Mouse (Mus musculus) stomach, postnatal 0 days (tissue): Measurements from ENCODE around the gene Kcnmb1. TPM values are rescaled to one million over a fixed set of nuclear protein-coding genes. Genes with fewer than 3 reads are reported as not detected.
A peak's percentile ranks its signal among the peaks of the same experiment; 100 is the strongest.

ENCODE experiments used
- ATAC-seq: fragments of 200-750 bp; cut with Nextera tagmentation; 2 replicates; pipeline ENCODE4 v1.8.0; 2017; ENCODE audit not compliant: low FRiP score, low TSS enrichment
- DNase-seq: peaks from one replicate; pipeline ENCODE4 v3.0.0-alpha.2; 2016; ENCODE audit warnings: low spot score
- H3K27ac ChIP-seq: fragments of 300-500 bp; sonication (generic); replicated peaks from 2 replicates; pipeline ENCODE4 v1.5.1; 2014; ENCODE audit warnings: mild to moderate bottlenecking, control low read depth
- H3K27me3 ChIP-seq: fragments of 300-500 bp; sonication (generic); 2 replicates; pipeline ENCODE4 v1.6.1; 2014; ENCODE audit warnings: low read length; ENCODE audit not compliant: control insufficient read depth, insufficient read depth
- H3K36me3 ChIP-seq: fragments of 300-500 bp; sonication (generic); 2 replicates; pipeline ENCODE4 v1.6.1; 2014; ENCODE audit warnings: low read length, mixed read lengths; ENCODE audit not compliant: control insufficient read depth, insufficient read depth
- H3K4me1 ChIP-seq: fragments of 300-500 bp; sonication (generic); replicated peaks from 2 replicates; pipeline ENCODE4 v1.6.1; 2014; ENCODE audit warnings: antibody characterized with exemption; ENCODE audit not compliant: control insufficient read depth, insufficient read depth
- H3K4me2 ChIP-seq: fragments of 300-500 bp; sonication (generic); replicated peaks from 2 replicates; pipeline ENCODE4 v1.6.1; 2014; ENCODE audit warnings: low read depth, mild to moderate bottlenecking, control low read depth, moderate library complexity
- H3K4me3 ChIP-seq: fragments of 300-500 bp; sonication (generic); 2 replicates; pipeline ENCODE4 v1.5.1; 2014; ENCODE audit warnings: low read depth, low read length, control low read depth
- H3K9ac ChIP-seq: fragments of 300-500 bp; sonication (generic); 2 replicates; pipeline ENCODE4 v1.6.1; 2014; ENCODE audit warnings: mild to moderate bottlenecking, low read length, control low read depth, mixed read lengths
- H3K9me3 ChIP-seq: fragments of 300-500 bp; sonication (generic); 2 replicates; pipeline ENCODE4 v1.6.1; 2016; ENCODE audit warnings: low read length; ENCODE audit not compliant: control insufficient read depth
- CTCF ChIP-seq: IDR thresholded peaks from 2 replicates; pipeline ENCODE4 v1.5.1; 2016; ENCODE audit warnings: antibody characterized with exemption, low read depth, mild to moderate bottlenecking, moderate library complexity
- EP300 ChIP-seq: optimal IDR thresholded peaks from 2 replicates; pipeline ENCODE3; 2016; ENCODE audit warnings: antibody characterized with exemption
- WGBS: fragments of 180-500 bp; shearing (Covaris S2); extraction: QIAGEN DNeasy Blood & Tissue Kit; methylation state at CpG from one replicate; pipeline ENCODE4 v1.1.7; 2014; 5-methylcytosine and 5-hydroxymethylcytosine counted together
- polyA plus RNA-seq: library from polyadenylated mRNA; unstranded; fragments of >200 nt; fragmentation: Nextera tagmentation; extraction: Ambion mirVana; gene quantifications from 2 replicates; pipeline ENCODE4 v1.2.1, GENCODE M21; 2015

The Kcnmb1 gene
- polyA plus RNA-seq, 1 experiment from 2014 or later: 3.3 TPM

DNA sequence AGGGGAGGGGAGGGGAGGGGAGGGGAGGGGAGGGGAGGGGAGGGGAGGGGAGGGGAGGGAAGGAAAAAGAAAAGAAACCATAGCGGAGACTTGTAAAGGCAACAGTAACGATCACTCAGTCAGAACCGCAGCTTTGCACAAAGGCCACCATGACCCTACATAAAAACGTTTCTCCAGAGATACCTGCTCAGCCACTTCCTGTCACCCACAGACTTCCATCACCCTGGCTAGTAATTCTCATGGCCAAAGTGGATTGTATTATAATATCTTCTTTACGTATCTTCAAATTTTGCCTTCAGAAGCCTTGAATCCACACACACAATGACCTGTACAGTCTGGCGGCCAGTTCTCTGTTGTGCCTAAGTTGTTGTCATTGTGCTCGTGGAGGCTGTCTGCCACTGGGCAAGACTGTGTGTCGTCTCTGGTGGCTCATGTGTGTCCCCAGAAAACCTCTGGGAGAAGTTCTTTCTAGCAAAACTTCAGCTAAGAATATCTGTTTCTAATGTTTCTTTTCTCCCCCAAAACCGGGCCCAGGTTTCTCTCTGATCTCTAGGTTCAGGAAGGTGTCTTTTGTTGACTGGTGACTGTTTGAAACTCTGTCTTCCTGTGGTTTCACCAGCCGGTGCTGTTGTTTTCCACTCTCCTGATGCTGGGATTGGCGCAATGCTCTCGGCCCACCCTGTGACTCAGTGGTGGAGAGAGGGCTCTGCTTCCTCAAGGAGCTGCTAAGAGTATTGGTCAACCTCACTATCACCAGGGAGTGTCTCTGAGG is 46.7 kb downstream of the Kcnmb1 start:
- Histone ChIP-seq H3K4me1 (no peaks in the 10 kb centered on the region), H3K36me3 (no peaks in the 10 kb centered on the region), H3K9ac (no peak overlapping the region), H3K27ac (peak overlapping the region; percentile 31; the same call in 1 of the 2 replicates), H3K9me3 (no peaks in the 10 kb centered on the region), H3K27me3 (no peaks in the 10 kb centered on the region), H3K4me3 (no peak overlapping the region), H3K4me2 (no peak overlapping the region)
- ATAC-seq (no peak), DNase-seq (no peak)
- TF ChIP-seq CTCF: no peak
- no peak for TF ChIP-seq EP300
- 77% methylated on average over 12 of the region's 12 CpGs for WGBS

GRCm38 (mm10) chr11:34010133-34010858 is 47.5 kb downstream of the Kcnmb1 start:
- no peaks in the 10 kb centered on the region for H3K9me3 ChIP-seq
- no peak overlapping the region for H3K4me2 ChIP-seq
- no peaks in the 10 kb centered on the region for H3K27me3 ChIP-seq
- no peak for TF ChIP-seq CTCF
- TF ChIP-seq EP300: no peak
- no peak overlapping the region for H3K4me3 ChIP-seq
- DNase-seq (no peak), ATAC-seq (peak; percentile 35; the same call in 1 of the 2 replicates)
- H3K4me1 ChIP-seq: no peaks in the 10 kb centered on the region
- no peak overlapping the region for H3K9ac ChIP-seq
- peak overlapping the region; percentile 31 for H3K27ac ChIP-seq
- 63% methylated on average over 7 of the region's 7 CpGs for WGBS
- H3K36me3 ChIP-seq: no peaks in the 10 kb centered on the region

GRCm38 (mm10) chr11:34010859-34011172 is 48.0 kb downstream of the Kcnmb1 start:
- ATAC-seq (peak; percentile 42; the same call in 1 of the 2 replicates), DNase-seq (no peak)
- H3K27ac ChIP-seq: peak overlapping the region; percentile 31; the same call in 1 of the 2 replicates
- no peak overlapping the region for H3K9ac ChIP-seq
- no peak overlapping the region for H3K4me2 ChIP-seq
- H3K4me1 ChIP-seq: no peaks in the 10 kb centered on the region
- no peaks in the 10 kb centered on the region for H3K9me3 ChIP-seq
- H3K36me3 ChIP-seq: no peaks in the 10 kb centered on the region
- 47% methylated on average over 4 of the region's 4 CpGs for WGBS
- H3K4me3 ChIP-seq: no peak overlapping the region
- no peak for TF ChIP-seq EP300
- TF ChIP-seq CTCF: no peak
- H3K27me3 ChIP-seq: no peaks in the 10 kb centered on the region

DNA sequence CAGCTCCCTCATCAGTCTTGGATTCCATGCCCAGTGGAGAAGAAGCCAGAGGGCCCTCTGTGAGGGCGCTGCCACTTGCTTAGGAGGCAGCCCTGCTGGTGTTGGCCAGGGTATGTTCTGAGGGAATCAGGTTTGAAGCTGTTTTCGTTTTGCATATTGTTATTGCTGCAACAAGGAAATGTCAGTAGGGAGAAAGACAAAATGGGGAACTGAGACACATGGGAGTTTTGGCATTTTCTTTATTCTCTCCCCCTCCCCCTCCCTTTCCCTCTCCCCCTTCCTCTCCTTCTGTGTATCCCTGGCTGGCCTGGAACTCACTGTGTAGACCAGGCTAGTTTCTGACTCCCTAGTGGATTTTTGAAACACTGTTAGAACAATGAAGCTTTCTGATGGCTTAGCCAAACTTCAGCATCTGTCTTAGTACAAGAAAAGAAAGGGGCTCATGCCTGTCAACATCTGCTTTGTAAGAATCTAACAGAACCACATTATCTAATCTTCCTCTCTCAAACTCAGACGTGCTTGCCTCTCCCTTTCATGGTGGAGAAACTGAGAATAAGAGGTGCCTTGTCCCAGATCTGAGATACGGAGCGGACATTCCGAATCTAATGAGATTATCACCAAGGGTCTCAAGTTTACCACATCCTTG is 49.3 kb downstream of the Kcnmb1 start:
- Histone ChIP-seq H3K36me3 (no peaks in the 10 kb centered on the region), H3K27me3 (no peaks in the 10 kb centered on the region), H3K27ac (no peak overlapping the region), H3K4me3 (no peak overlapping the region), H3K9me3 (no peaks in the 10 kb centered on the region), H3K9ac (no peak overlapping the region), H3K4me2 (no peak overlapping the region), H3K4me1 (no peaks in the 10 kb centered on the region)
- 85% methylated on average over 6 of the region's 6 CpGs for WGBS
- ATAC-seq: no peak
- TF ChIP-seq EP300: no peak
- no peak for TF ChIP-seq CTCF
- no peak for DNase-seq

Other genes with a start within 250 kb of the Kcnmb1 start
- gene Kcnip1, start 30.1 kb downstream of the Kcnmb1 start, polyA plus RNA-seq: 3.9 and 5.1 TPM in 2 replicates
- gene Lcp2, start 83.9 kb downstream of the Kcnmb1 start, polyA plus RNA-seq: 1.2 and 1.5 TPM in 2 replicates
- not detected in 2 replicates for gene 4930469K13Rik, start 135.5 kb downstream of the Kcnmb1 start, polyA plus RNA-seq
- not detected in 2 replicates for gene Foxi1, start 245.1 kb downstream of the Kcnmb1 start, polyA plus RNA-seq